Mouse (Mus musculus) small intestine, adult 2 months (tissue): ENCODE data around the gene C530008M17Rik. TPM values are rescaled to one million over a fixed set of nuclear protein-coding genes. Genes with fewer than 3 reads are reported as not detected.
A peak's percentile ranks its signal among the peaks of the same experiment; 100 is the strongest.

Source experiments
- H3K27ac ChIP-seq: fragments of 200-500 bp; 2 replicates; pipeline ENCODE4 v1.5.1; 2012; ENCODE audit warnings: low read depth, low read length, control low read depth, inconsistent platforms; ENCODE audit not compliant: insufficient read depth
- H3K27me3 ChIP-seq: fragments of 200-500 bp; 2 replicates; pipeline ENCODE4 v1.6.1; 2012; ENCODE audit warnings: mild to moderate bottlenecking, moderate library complexity, low read length, inconsistent platforms; ENCODE audit not compliant: control insufficient read depth, insufficient read depth
- H3K36me3 ChIP-seq: fragments of 200-500 bp; 2 replicates; pipeline ENCODE4 v1.6.1; 2012; ENCODE audit warnings: mild to moderate bottlenecking, low read length, control low read depth, inconsistent platforms; ENCODE audit not compliant: control insufficient read depth, insufficient read depth
- H3K4me1 ChIP-seq: fragments of 200-500 bp; 2 replicates; pipeline ENCODE4 v1.6.1; 2012; ENCODE audit warnings: low read length, inconsistent platforms, mixed read lengths; ENCODE audit not compliant: control insufficient read depth, insufficient read depth, insufficient read length
- H3K4me3 ChIP-seq: fragments of 200-500 bp; 2 replicates; pipeline ENCODE4 v1.5.1; 2012; ENCODE audit warnings: low read depth, mild to moderate bottlenecking, control low read depth, inconsistent platforms, low read length, moderate library complexity
- CTCF ChIP-seq: fragments of 200-500 bp; IDR thresholded peaks from 2 replicates; pipeline ENCODE4 v1.5.1; 2012; ENCODE audit warnings: low read depth, mild to moderate bottlenecking, control low read depth, inconsistent platforms, low read length, moderate library complexity, mixed read lengths; ENCODE audit not compliant: insufficient replicate concordance, insufficient read length; ENCODE audit errors: extremely low read depth
- POLR2A ChIP-seq: fragments of 200-500 bp; IDR thresholded peaks from 2 replicates; pipeline ENCODE4 v1.6.1; 2012; ENCODE audit warnings: low read depth, mild to moderate bottlenecking, control low read depth, inconsistent platforms, low read length, moderate library complexity
- WGBS: fragments of 180-500 bp; shearing (Covaris S2); methylation state at CpG from one replicate; pipeline ENCODE4 v1.1.7; 2018; 5-methylcytosine and 5-hydroxymethylcytosine counted together
- polyA plus RNA-seq: library from polyadenylated mRNA; depleted of rRNA; stranded (reverse); fragments of >200 nt; gene quantifications from 2 replicates; pipeline ENCODE4 v1.2.3, GENCODE M21; 2012

The C530008M17Rik gene
- polyA plus RNA-seq, 1 experiment: 42.5 TPM

DNA sequence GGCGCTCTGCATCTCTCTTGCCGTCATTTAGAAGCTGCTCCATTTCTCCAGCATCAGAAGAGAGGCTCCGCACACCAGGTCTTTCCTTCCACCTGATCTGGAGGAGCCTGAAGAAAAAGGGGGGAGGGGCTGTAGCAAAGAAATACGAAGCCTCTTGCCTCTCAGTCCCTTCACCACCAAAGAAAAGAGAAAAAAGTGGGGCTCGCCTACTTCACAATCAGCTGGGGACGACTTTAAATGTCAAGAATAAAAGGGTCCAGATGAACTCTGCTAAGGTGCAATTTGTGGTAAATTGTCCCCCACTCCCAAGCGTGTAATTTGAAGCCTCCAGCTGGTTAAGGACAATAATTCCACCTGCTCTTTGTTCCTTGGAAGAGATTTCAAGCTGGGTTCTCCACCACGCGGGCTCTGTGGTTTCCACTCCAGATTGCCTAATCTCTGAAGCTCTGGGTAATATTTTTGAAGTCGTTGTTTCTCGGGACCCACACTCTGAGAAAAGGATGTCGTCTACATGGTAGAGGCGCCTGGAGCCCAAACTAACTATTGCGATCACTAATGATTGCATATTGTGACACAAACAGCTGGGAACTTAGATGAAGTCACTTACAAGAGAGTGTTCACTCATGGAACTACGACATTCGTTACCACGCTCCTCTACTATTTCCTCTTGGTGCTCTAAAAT lies 176.4 kb downstream of the C530008M17Rik start:
- Histone ChIP-seq H3K27ac (no peak overlapping the region), H3K27me3 (no peaks in the 10 kb centered on the region), H3K4me1 (no peaks in the 10 kb centered on the region; the same call in 1 of the 2 replicates), H3K36me3 (peaks cover 7% of the 10 kb centered on the region; the same call in 1 of the 2 replicates), H3K4me3 (no peak overlapping the region)
- 85% methylated on average over 17 of the region's 17 CpGs for WGBS
- TF ChIP-seq POLR2A (no peak), CTCF (no peak)

- 82% methylated on average over 5 of the region's 5 CpGs for WGBS
- H3K27ac ChIP-seq: no peak overlapping the region
- no peak overlapping the region for H3K4me3 ChIP-seq
- H3K36me3 ChIP-seq: peaks cover 6% of the 10 kb centered on the region; the same call in 1 of the 2 replicates
- TF ChIP-seq CTCF: no peak
- H3K27me3 ChIP-seq: no peaks in the 10 kb centered on the region
- peaks cover 5% of the 10 kb centered on the region; the same call in 1 of the 2 replicates for H3K4me1 ChIP-seq
These were observed 180.7 kb downstream of the C530008M17Rik start for GRCm38 (mm10) chr5:76837018-76837417.

DNA sequence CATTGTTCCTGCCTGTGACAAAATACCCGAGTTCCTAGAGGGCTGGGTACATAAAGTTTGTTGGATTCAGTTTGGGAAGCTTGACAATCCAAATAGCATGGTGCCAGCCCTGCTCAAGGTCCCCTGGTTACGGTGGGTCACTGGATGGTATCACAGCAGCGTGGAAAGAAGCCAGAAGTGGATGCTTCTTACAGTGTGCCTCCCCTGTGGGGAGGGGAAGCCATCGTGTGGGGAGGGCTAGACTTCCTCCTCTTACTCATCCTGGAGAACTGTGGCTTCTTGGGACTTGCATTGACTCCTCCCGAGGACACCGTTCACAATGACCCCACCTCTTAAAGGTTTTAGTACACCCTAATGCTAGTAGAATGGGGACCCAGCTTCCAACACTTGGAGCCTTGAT lies 183.5 kb downstream of the C530008M17Rik start:
- Histone ChIP-seq H3K4me1 (peaks cover 6% of the 10 kb centered on the region; the same call in 1 of the 2 replicates), H3K4me3 (no peak overlapping the region), H3K27me3 (no peaks in the 10 kb centered on the region), H3K36me3 (peaks cover 2% of the 10 kb centered on the region; the same call in 1 of the 2 replicates), H3K27ac (no peak overlapping the region)
- TF ChIP-seq CTCF (no peak), POLR2A (no peak)
- WGBS: 78% methylated on average over 6 of the region's 6 CpGs

GRCm38 (mm10) chr5:76841859-76842258 lies 185.5 kb downstream of the C530008M17Rik start:
- H3K4me1 ChIP-seq: peaks cover 6% of the 10 kb centered on the region; the same call in 1 of the 2 replicates
- WGBS: 15% methylated on average over 2 of the region's 2 CpGs
- peaks cover 4% of the 10 kb centered on the region; the same call in 1 of the 2 replicates for H3K36me3 ChIP-seq
- H3K4me3 ChIP-seq: no peak overlapping the region
- peak overlapping the region; percentile 47; the same call in 1 of the 2 replicates for H3K27ac ChIP-seq
- no peak for TF ChIP-seq CTCF
- no peak for TF ChIP-seq POLR2A
- H3K27me3 ChIP-seq: no peaks in the 10 kb centered on the region

- H3K36me3 ChIP-seq: peaks cover 4% of the 10 kb centered on the region
- WGBS: 6% methylated on average over 4 of the region's 4 CpGs
- peak; percentile 78 for TF ChIP-seq CTCF
- no peak for TF ChIP-seq POLR2A
- peaks cover 6% of the 10 kb centered on the region; the same call in 1 of the 2 replicates for H3K4me1 ChIP-seq
- H3K27ac ChIP-seq: no peak overlapping the region
- H3K4me3 ChIP-seq: no peak overlapping the region
- no peaks in the 10 kb centered on the region for H3K27me3 ChIP-seq
These were observed 187.1 kb downstream of the C530008M17Rik start for GRCm38 (mm10) chr5:76843448-76843847.

- peaks cover 8% of the 10 kb centered on the region; the same call in 1 of the 2 replicates for H3K4me1 ChIP-seq
- no peak overlapping the region for H3K4me3 ChIP-seq
- H3K36me3 ChIP-seq: peaks cover 9% of the 10 kb centered on the region
- H3K27ac ChIP-seq: no peak overlapping the region
- no peak for TF ChIP-seq CTCF
- TF ChIP-seq POLR2A: no peak
- H3K27me3 ChIP-seq: no peaks in the 10 kb centered on the region
- 72% methylated on average over 9 of the region's 9 CpGs for WGBS
These were observed 187.6 kb downstream of the C530008M17Rik start for GRCm38 (mm10) chr5:76843851-76844419.

DNA sequence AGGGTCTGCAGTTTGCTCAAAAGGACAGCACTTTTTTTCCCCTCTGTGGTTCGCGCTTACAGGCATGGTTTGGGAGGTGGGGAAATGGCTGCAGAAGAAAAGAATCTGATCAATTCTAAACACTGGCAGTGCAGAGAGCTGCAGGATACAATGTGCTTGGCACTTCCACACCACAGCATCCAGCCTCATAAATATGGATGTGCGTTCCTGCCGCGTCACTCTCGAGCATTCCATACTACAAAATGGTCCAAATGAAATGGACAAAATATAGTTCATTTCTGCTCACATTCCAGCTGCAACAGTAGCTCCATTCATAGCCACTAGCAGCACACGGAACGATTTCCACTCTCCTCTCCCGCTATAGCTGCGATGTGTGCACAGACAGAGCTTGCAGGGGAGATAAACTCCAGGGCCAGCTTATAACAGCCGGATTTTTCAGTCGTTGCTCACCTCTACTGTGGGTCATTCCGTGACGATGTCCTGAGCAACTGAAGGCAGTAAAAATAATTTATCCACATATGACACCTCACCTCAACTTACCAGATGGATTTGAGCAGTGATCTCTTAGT lies 188.4 kb downstream of the C530008M17Rik start:
- Histone ChIP-seq H3K4me1 (peaks cover 8% of the 10 kb centered on the region; the same call in 1 of the 2 replicates), H3K4me3 (no peak overlapping the region), H3K36me3 (peaks cover 11% of the 10 kb centered on the region), H3K27me3 (no peaks in the 10 kb centered on the region), H3K27ac (no peak overlapping the region)
- TF ChIP-seq POLR2A (no peak), CTCF (no peak)
- WGBS: 77% methylated on average over 14 of the region's 14 CpGs

- peaks cover 14% of the 10 kb centered on the region for H3K36me3 ChIP-seq
- peaks cover 3% of the 10 kb centered on the region; the same call in 1 of the 2 replicates for H3K4me1 ChIP-seq
- 91% methylated on average over 6 of the region's 6 CpGs for WGBS
- H3K27me3 ChIP-seq: no peaks in the 10 kb centered on the region
- H3K27ac ChIP-seq: no peak overlapping the region
- TF ChIP-seq CTCF (no peak), POLR2A (no peak)
- H3K4me3 ChIP-seq: no peak overlapping the region
These were observed 190.8 kb downstream of the C530008M17Rik start for GRCm38 (mm10) chr5:76847106-76847505.
